Mouse (Mus musculus) adrenal gland, postnatal 4 days (tissue): ENCODE results near the gene Mt4. TPM values are rescaled to one million over a fixed set of nuclear protein-coding genes. Genes with fewer than 3 reads are reported as not detected.

ENCODE experiments used
- DNase-seq, 2 experiments: peaks; one replicate each; pipeline ENCODE4 v3.0.0; 2021 to 2022; ENCODE audit warnings: low spot score in 2 of 2, mixed read lengths in 2 of 2
- long read RNA-seq, 2 experiments: library from polyadenylated mRNA; stranded (forward); transcript quantifications; one replicate each; pipeline ENCODE4 v2.0.0; 2021
- total RNA-seq, 2 experiments: library from RNA; stranded (reverse); gene quantifications; 2 replicates each; pipeline ENCODE4 v1.2.3; 2021

Mt4 gene
- not detected for total RNA-seq
- long read RNA-seq, experiment 1: 0 reads
- long read RNA-seq, experiment 2: 0 reads

- no peak for DNase-seq
Observed at GRCm38 (mm10) chr8:94136933-94137332, at the start of gene Mt4. TSS of gene Mt4 (plus strand) at chr8:94137197.

- DNase-seq: no peak
Observed at GRCm38 (mm10) chr8:94087964-94088363, 49.0 kb upstream of the Mt4 start.

GRCm38 (mm10) chr8:94089715-94090114 is 47.3 kb upstream of the Mt4 start:
- no peak for DNase-seq

DNA sequence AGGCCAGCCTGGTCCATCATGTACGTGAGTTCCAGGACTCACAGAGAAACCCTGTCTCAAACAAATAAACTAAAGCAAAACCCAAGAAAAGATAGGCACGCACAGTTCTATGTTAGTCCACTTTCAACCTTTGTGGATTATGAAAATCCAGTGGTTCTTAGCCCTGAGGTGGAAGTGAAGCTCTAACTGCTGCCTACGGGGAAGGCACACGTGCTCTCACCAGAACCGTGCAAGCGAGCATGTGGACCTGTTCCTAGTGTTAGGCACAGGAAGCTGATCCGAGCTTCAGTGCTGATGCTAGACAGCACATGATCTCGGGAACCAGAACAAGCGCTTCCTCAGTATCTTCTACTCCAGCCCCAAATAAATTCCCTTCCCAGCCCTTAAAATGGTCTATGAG is 44.1 kb upstream of the Mt4 start:
- DNase-seq: no peak

- no peak for DNase-seq
Observed at GRCm38 (mm10) chr8:94094281-94094680, 42.7 kb upstream of the Mt4 start.

GRCm38 (mm10) chr8:94098081-94098974 is 38.7 kb upstream of the Mt4 start, which contains the start of gene Bbs2:
TSS of gene Bbs2 (minus strand) at chr8:94098928.
- peak; percentile 94 to 98 for DNase-seq

- no peak for DNase-seq
Observed at GRCm38 (mm10) chr8:94098996-94099395, 38.0 kb upstream of the Mt4 start.

DNA sequence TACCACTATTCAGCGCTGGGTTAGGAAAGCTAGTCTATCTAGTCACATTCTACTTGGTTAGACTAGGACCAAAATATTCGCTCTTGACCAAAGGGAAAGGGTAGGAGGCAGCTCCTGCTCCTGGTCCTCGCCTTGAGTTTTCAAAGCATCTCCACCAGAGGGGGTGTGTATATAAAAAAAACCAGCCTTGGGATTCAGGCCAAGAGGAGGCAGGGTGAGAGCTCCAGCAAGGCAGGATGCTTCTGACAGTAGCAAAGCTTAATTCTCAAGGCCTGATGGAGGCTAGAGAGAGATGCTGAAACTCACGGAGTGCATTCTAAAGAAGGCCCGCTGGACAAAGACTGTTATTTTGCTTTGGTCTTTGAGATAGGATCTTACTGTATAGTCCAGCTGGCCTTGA is 32.9 kb upstream of the Mt4 start:
- peak in 1 of 2 experiments; percentile 9 for DNase-seq

- DNase-seq: no peak
Observed at GRCm38 (mm10) chr8:94107871-94108270, 29.1 kb upstream of the Mt4 start.

GRCm38 (mm10) chr8:94109396-94109795 is 27.6 kb upstream of the Mt4 start:
- DNase-seq: no peak

GRCm38 (mm10) chr8:94109835-94110234 is 27.2 kb upstream of the Mt4 start:
- no peak for DNase-seq

DNA sequence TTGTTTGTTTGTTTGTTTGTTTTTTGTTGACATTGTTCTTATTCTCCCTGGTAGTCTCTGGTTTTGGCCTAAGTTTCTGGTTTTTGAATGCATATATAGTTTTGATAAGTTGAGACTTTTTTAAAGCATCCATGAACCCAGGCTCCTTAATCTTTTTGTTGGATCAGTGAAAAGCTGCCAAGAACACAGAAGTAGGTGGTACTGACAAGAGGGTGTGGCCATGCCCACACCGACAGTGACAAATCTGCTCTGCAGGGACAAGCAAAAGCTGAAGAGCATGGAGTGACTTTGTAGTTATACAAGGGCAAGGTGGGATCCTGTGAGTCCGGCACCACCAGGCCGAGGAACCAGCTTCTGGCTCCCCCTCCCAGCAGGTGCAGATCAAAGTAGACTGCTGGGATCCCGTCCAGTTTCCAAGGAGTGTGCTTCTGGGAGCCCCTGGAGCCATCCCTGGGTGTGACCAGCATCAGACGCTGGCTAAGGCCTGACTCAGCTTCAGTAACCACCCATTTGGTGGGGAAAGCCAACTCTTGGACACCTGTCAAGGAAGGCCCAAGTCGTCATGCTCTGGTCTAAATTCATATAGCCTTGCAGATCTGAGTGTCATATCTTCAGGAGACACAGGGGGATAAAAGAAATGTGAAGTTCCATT is 26.3 kb upstream of the Mt4 start:
- no peak for DNase-seq

GRCm38 (mm10) chr8:94113435-94113834 is 23.6 kb upstream of the Mt4 start:
- DNase-seq: no peak

DNA sequence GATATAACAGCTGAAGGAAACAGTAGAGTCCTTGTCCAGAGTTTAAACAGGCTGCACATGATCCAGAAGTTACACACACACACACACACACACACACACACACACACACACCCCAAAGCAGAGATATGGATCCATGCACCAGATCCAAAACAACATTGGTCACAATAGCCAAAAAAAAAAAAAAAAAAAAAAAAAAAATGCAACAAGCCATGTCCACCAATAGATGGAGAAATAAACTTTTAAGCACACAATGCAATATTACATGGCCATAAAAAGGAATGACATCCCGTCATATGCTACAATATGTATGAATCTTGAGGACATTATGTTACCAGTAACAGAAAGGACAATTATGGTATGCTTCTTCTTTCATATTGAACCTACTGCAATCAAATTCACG is 23.0 kb upstream of the Mt4 start:
- DNase-seq: no peak

- DNase-seq: no peak
Observed at GRCm38 (mm10) chr8:94118776-94119430, 18.1 kb upstream of the Mt4 start.

DNA sequence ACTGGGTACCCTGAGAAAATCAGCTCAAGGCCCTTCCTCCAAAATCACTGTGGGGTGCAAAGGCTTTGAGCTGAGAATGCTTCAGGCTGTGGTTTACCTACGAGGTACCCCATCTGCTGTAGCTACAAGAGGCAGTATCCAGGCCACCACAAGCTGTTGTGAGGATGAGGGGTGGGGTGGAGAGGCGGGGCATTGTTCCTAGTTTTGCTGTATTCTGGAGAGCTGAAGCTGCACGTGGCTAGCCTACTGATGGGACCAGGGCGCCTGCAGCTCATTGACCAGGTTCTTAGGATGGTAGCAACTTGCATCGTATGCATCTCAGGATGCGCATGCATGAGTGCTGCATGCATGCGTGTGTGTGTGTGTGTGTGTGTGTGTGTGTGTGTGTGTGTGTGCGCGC is 15.4 kb upstream of the Mt4 start:
- no peak for DNase-seq

DNA sequence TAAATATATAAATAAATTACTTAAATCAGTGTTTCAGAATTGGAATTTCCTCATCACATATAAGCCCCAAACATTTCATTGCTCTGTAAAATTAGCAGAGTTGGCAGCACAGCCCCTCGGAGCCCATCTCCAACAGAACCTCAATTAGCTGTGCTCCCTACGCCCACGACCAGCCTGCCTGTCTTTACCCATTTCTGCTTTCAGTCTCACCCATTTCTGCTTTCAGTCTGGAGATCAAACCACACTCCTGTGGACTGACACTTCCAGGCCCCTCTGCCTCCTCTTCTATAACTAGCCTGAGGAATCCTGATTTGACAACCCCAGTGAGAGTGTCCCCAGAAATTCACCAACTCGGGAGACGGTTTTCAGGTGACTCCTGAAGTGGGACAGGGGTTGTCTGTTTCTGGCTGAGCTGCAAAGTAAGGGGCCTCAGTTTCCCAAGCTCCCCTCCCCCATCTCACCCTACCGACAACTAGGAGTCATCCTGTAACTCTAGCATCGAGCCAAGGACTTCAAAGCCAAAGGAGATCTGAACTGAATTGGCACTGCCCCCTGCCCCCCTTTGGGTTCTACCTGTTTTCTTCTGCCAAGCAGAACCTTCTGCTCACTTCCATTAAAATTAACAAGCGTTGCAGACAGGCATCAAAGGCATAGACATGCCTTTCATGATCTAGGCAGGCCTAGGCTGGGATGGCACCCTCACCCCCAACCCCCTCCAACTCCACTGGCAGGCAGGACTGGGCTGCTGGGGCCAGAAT is 14.1 kb upstream of the Mt4 start:
- no peak for DNase-seq

- no peak for DNase-seq
Observed at GRCm38 (mm10) chr8:94127711-94128110, 9.3 kb upstream of the Mt4 start.

DNA sequence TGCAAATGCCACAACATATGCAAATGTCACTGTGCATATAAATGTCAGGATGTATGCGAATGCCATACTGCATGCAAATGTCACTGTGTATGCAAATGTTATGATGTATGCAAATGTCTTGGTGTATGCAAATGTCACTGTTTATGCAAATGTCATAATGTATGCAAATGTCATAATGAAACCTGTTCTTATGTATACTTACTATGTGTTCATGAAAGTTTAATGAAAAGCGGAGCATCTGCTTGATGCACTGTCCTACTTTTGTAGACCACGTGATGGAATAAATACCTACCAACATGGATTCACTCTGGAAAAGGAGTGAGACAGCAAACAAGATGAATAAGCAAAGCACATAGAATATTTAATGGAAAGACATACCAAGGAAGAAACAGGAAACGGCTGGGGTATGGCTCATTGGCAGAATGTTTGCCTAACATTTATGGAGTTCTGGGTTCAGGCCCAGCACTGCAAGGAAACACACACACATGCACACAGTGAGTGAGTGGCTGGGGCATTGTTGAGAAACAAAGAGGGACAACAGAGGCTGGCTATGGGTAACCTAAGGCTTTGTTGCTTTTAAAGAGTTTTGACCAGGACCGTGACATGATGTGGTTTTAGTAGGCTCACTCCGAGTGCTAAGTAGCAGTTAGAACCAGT is 7.7 kb upstream of the Mt4 start:
- DNase-seq: no peak

DNA sequence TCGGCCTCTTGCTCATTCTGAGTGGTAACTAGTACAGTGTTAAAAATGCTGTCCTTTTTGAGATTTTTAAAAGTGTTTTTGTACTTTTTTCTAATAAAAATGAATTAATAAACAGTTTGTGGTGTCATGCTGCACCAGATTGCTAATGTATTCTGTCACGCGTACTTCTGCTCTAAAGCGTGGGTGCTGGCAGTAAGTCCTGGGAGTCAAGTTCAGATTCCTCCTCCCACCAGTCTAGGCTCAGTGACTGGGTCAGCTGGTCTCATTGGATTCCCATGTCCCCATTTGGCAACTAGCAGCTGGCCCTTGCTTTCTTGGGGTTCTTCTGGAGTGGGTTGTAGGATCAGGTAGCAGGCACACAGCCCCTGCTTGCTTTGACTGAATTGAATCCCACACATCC is 6.9 kb upstream of the Mt4 start:
- DNase-seq: no peak

DNA sequence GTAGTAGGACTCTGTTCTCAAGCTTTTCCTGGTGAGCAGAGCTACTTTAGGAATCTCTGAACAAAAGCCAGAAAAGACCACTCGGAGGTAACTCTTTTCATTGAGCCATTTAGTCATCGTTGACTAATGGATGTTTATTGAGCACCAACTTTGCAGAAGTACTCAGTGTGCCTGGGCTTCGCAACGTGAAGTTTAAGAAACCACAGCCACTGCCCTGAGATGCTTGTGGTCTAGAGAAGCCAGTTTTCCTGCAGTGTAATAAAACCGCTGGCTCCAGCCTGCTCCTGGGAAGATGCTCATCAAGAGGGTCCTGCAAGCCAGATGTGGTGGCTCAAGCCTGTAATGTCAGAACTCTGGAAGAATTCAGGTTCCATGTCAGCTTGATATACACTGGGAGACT is 4.9 kb upstream of the Mt4 start:
- no peak for DNase-seq
